Mouse (Mus musculus): ENCODE results near the gene Clec9a.

GRCm38 (mm10) chr6:129383466-129383865, 25.2 kb upstream of the Clec9a start:
- TF ChIP-seq USF1 (IDR thresholded peaks at IDR 0.05; ENCODE audit: low read depth, low read length) (peak; percentile 48; the same call in 1 of the 2 replicates), CTCF (IDR thresholded peaks at IDR 0.05 in 2 of 3, conservative IDR thresholded peaks at IDR 0.05 in 1 of 3; ENCODE audit: control insufficient read depth in 1 of 3, insufficient read depth in 1 of 3, low read depth in 2 of 3, low read length in 3 of 3, poor library complexity in 1 of 3, severe bottlenecking in 1 of 3) (no peak), RCOR1 (IDR thresholded peaks at IDR 0.05; ENCODE audit: low read depth, low read length) (no peak), POLR2A (IDR thresholded peaks at IDR 0.05; ENCODE audit: control insufficient read depth in 1 of 2, insufficient read depth in 1 of 2, low read depth in 1 of 2, low read length in 2 of 2, poor library complexity in 1 of 2) (no peak), CHD1 (IDR thresholded peaks at IDR 0.05; ENCODE audit: low read depth, low read length) (no peak), ZC3H11A (IDR thresholded peaks at IDR 0.05; ENCODE audit: low read depth, low read length) (no peak), GATA1 (IDR thresholded peaks at IDR 0.05; ENCODE audit: low read depth, low read length) (no peak), EP300 (IDR thresholded peaks at IDR 0.05; ENCODE audit: low read depth in 1 of 2, low read length in 2 of 2) (no peak), ZKSCAN1 (IDR thresholded peaks at IDR 0.05; ENCODE audit: low read depth, low read length) (no peak), ETS1 (IDR thresholded peaks at IDR 0.05; ENCODE audit: low read depth, low read length) (no peak), ELF1 (IDR thresholded peaks at IDR 0.05; ENCODE audit: low read depth, low read length) (no peak), GABPA (IDR thresholded peaks at IDR 0.05; ENCODE audit: low read depth, low read length) (no peak), MAFK (IDR thresholded peaks at IDR 0.05; ENCODE audit: borderline replicate concordance, low read depth, low read length) (no peak)
